Comparison of ENCODE assay signal across 7 mouse cellular contexts in the genomic region with DNA sequence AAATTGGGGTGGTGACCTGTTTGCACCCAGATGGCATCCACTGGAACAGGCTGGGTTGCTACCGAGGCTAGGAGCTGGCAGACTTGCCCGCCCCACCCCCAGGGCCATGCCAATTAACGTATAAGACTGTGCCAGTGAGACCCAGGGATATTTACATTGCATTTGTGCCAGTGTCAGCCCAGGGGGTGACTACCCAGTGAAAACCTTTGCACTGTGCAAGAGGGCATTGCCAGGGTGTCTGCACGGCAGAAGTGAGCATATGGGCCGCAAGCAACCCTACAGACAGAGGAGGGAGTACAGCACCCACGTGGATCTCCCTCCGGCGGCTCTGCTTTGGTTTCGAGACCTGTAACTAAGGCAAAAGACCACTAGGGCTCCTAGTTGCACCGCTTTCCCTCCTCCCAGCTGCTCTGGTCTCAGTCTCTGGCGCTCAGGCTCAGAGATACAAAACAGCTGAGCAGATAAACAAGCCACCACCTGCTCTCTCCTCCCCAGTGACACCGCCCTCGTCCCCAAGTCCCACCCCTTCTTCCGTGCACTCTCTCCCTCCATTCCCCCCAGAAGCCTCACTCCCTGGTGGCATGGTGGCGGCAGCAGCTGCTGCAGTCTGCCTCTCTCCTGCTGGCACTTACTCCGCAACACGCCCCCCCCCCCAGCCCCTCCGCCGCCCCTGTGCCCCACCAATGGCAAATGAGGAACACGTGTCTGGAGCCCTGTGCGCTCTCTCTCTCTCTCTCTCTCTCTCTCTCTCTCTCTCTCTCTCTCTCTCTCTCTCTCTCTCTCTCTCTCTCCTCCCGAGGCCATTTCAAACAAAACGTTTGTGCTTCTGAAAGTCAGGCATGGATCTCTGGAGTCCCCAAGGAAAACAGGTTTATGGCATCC. TPM values are rescaled to one million over a fixed set of nuclear protein-coding genes. Genes with fewer than 3 reads are reported as not detected.
A peak's percentile ranks its signal among the peaks of the same experiment; 100 is the strongest.
DNase-seq lines count a peak whose midpoint lies in the region; ATAC-seq and TF ChIP-seq lines count a peak whose summit lies in the region.

No protein-coding gene starts in this region.

- peak overlapping the region; percentile 74 for H3K4me2 ChIP-seq in hindbrain, embryonic 13.5 days

- H3K27me3 ChIP-seq in cerebellum, adult 2 months (ENCODE audit: control insufficient read depth, insufficient read depth, low read length), result no peaks in the 10 kb centered on the region
- H3K27me3 ChIP-seq in hindbrain, embryonic 13.5 days, result 0 out of 2 replicates have a peak, but pooled peaks cover 3% of the 10 kb centered on the region

- DNase-seq in R1 (ENCODE audit: low read depth, low spot score), result peak; percentile 91
- DNase-seq in cerebellum, adult 2 months, result peak; percentile 57 to 68
- DNase-seq in forelimb bud, embryonic 11.5 days (ENCODE audit: low read depth, low spot score), result peak; percentile 85
- peak; percentile 28 to 51 for DNase-seq in left cerebral cortex, adult 2 months (ENCODE audit: extremely low spot score in 1 of 2, low spot score in 2 of 2)
- DNase-seq in right cerebral cortex, postnatal 25 days, result peak; percentile 51

- H3K9ac ChIP-seq in hindbrain, embryonic 13.5 days, result peak overlapping the region; percentile 68

- peak; percentile 90 for ATAC-seq in hindbrain, embryonic 13.5 days (ENCODE audit: low FRiP score)

- H3K36me3 ChIP-seq in hindbrain, embryonic 13.5 days, result no peaks in the 10 kb centered on the region
- H3K36me3 ChIP-seq in macrophage (ENCODE audit: inconsistent target), result no peaks in the 10 kb centered on the region

- under 1% methylated on average over 20 of the region's 23 CpGs for WGBS in cerebellum, adult 2 months
- under 1% methylated on average over 17 of the region's 23 CpGs for WGBS in hindbrain, embryonic 13.5 days
- 5% methylated on average over 17 of the region's 23 CpGs for WGBS in macrophage (ENCODE audit: missing documents)

- intact Hi-C loops in left cerebral cortex, adult 2 months (cut with DNase I), result no loop called here

- H3K79me2 ChIP-seq in macrophage (ENCODE audit: inconsistent target), result no peaks in the 10 kb centered on the region

- H3K4me3 ChIP-seq in cerebellum, adult 2 months (replicated peaks; ENCODE audit: insufficient read depth, low read depth, low read length), result peak overlapping the region; percentile 70
- H3K4me3 ChIP-seq in hindbrain, embryonic 13.5 days, result peak overlapping the region; percentile 44
- peak overlapping the region; percentile 46 for H3K4me3 ChIP-seq in left cerebral cortex, adult 2 months
- peak overlapping the region; percentile 18; the same call in 1 of the 2 replicates for H3K4me3 ChIP-seq in macrophage (ENCODE audit: inconsistent target)

- peak; percentile 43; the same call in 1 of the 2 replicates for TF ChIP-seq CTCF in cerebellum, adult 2 months (IDR thresholded peaks at IDR 0.05; ENCODE audit: borderline replicate concordance, insufficient read depth, low read depth, low read length)
- TF ChIP-seq CTCF in left cerebral cortex, adult 2 months (IDR thresholded peaks at IDR 0.05), result peak; percentile 43

- H3K4me1 ChIP-seq in cerebellum, adult 2 months (ENCODE audit: control insufficient read depth, insufficient read depth, low read length), result no peaks in the 10 kb centered on the region
- H3K4me1 ChIP-seq in hindbrain, embryonic 13.5 days (replicated peaks), result peaks cover 31% of the 10 kb centered on the region

- TF ChIP-seq POLR2A in cerebellum, adult 2 months (IDR thresholded peaks at IDR 0.05; ENCODE audit: borderline replicate concordance, insufficient read depth, low read length), result no peak

- H3K9me3 ChIP-seq in hindbrain, embryonic 13.5 days, result no peaks in the 10 kb centered on the region

- H3K27ac ChIP-seq in cerebellum, adult 2 months (ENCODE audit: insufficient read depth, low read length), result no peak overlapping the region
- peak overlapping the region; percentile 81 for H3K27ac ChIP-seq in hindbrain, embryonic 13.5 days
- H3K27ac ChIP-seq in left cerebral cortex, adult 2 months, result 0 out of 2 replicates have a peak overlapping the region, but pooled peaks have one; percentile 40
- no peak overlapping the region for H3K27ac ChIP-seq in macrophage

RNA-seq across cellular contexts. Expression of a gene that starts 49.0 kb away (rescaled TPM):
- polyA plus RNA-seq in cerebellum, adult 2 months (2012; rRNA removed), result 45.4 and 45.7 TPM in 2 replicates
- polyA plus RNA-seq in hindbrain, embryonic 13.5 days (2015; fragmentation: Nextera tagmentation; extraction: Ambion mirVana), result 13.2 and 15.1 TPM in 2 replicates
- total RNA-seq in left cerebral cortex, adult 2 months (2021), result 10 to 100 TPM; 35.2 to 41.0 TPM
- 10 to 100 TPM; 14.5 to 56.9 (median 34.4) TPM for total RNA-seq in macrophage (2018; cell fraction: chromatin; rRNA removed)
- 1 to 10 TPM; 1.8 to 7.5 (median 4.6) TPM for total RNA-seq in macrophage (2018; cell fraction: cytosol; rRNA removed)
- 10 to 100 TPM in 20 of 26 experiments, 1 to 10 TPM in 6; 6.4 to 42.7 (median 19.5) TPM for total RNA-seq in macrophage (2018; cell fraction: nucleus; rRNA removed)
- polyA plus RNA-seq in macrophage (2018), result 4.1 to 8.2 TPM (median 7.3 TPM) in 3 replicates

Comparison
In these comparisons a context has a peak if more than half of its experiments do, and no peak if none do; other contexts are left out.
1. DNase-seq: peak in every context shown above with its lines; median percentile 91 in R1; 85 in forelimb bud, embryonic 11.5 days; 62 in cerebellum, adult 2 months; 51 in right cerebral cortex, postnatal 25 days; 40 in left cerebral cortex, adult 2 months.
2. H3K27ac ChIP-seq: peak in hindbrain, embryonic 13.5 days (single experiment) and left cerebral cortex, adult 2 months (single experiment); none in cerebellum, adult 2 months (single experiment) and macrophage (single experiment).
3. H3K4me3 ChIP-seq: peak in every context shown above with its lines; median percentile 70 in cerebellum, adult 2 months; 46 in left cerebral cortex, adult 2 months; 44 in hindbrain, embryonic 13.5 days; 18 in macrophage.